Mouse (Mus musculus) hindbrain, embryonic 11.5 days (tissue): ENCODE measurements around the gene Impdh1. TPM values are rescaled to one million over a fixed set of nuclear protein-coding genes. Genes with fewer than 3 reads are reported as not detected.
"Not testable (repeated sequence)": the region's sequence is repeated elsewhere in the genome, so short reads cannot be mapped to it uniquely, and the experiment has no call there.

Experiments used
- ATAC-seq: fragments of 200-750 bp; cut with Nextera tagmentation; 2 replicates; pipeline ENCODE4 v1.8.0; 2017; ENCODE audit warnings: mild to moderate bottlenecking, moderate TSS enrichment, moderate library complexity; ENCODE audit not compliant: low FRiP score
- DNase-seq: peaks from one replicate; pipeline ENCODE4 v3.0.0-alpha.2; 2015; ENCODE audit warnings: low spot score
- H3K27ac ChIP-seq: fragments of 300-500 bp; sonication (generic); 2 replicates; pipeline ENCODE4 v1.5.1; 2014; ENCODE audit warnings: mild to moderate bottlenecking, low read depth, low read length
- H3K27me3 ChIP-seq: fragments of 300-500 bp; sonication (generic); 2 replicates; pipeline ENCODE4 v1.6.1; 2014; ENCODE audit warnings: mild to moderate bottlenecking, low read length, moderate library complexity, mixed read lengths; ENCODE audit not compliant: control insufficient read depth, insufficient read depth
- H3K36me3 ChIP-seq: fragments of 300-500 bp; sonication (generic); 2 replicates; pipeline ENCODE4 v1.6.1; 2014; ENCODE audit warnings: mild to moderate bottlenecking, low read length, moderate library complexity, mixed read lengths; ENCODE audit not compliant: control insufficient read depth, insufficient read depth
- H3K4me1 ChIP-seq: fragments of 300-500 bp; sonication (generic); replicated peaks from 2 replicates; pipeline ENCODE4 v1.6.1; 2014; ENCODE audit warnings: low read length, mixed read lengths; ENCODE audit not compliant: control insufficient read depth, insufficient read depth
- H3K4me2 ChIP-seq: fragments of 300-500 bp; sonication (generic); replicated peaks from 2 replicates; pipeline ENCODE4 v1.6.1; 2014; ENCODE audit warnings: mild to moderate bottlenecking, low read depth, low read length
- H3K4me3 ChIP-seq: fragments of 300-500 bp; sonication (generic); 2 replicates; pipeline ENCODE4 v1.5.1; 2014; ENCODE audit warnings: low read depth, low read length
- H3K9ac ChIP-seq: fragments of 300-500 bp; sonication (generic); 2 replicates; pipeline ENCODE4 v1.6.1; 2014; ENCODE audit warnings: low read depth, low read length
- H3K9me3 ChIP-seq: fragments of 300-500 bp; sonication (generic); 2 replicates; pipeline ENCODE4 v1.6.1; 2016; ENCODE audit warnings: low read length; ENCODE audit not compliant: control insufficient read depth
- WGBS: fragments of 180-500 bp; shearing (Covaris S2); extraction: QIAGEN DNeasy Blood & Tissue Kit; methylation state at CpG from one replicate; pipeline ENCODE4 v1.1.7; 2014; 5-methylcytosine and 5-hydroxymethylcytosine counted together
- polyA plus RNA-seq: library from polyadenylated mRNA; unstranded; fragments of >200 nt; fragmentation: Nextera tagmentation; extraction: Ambion mirVana; gene quantifications from 2 replicates; pipeline ENCODE4 v1.2.1, GENCODE M21; 2014

The Impdh1 gene
- polyA plus RNA-seq, 1 experiment from 2014 or later = 34.5 TPM

DNA sequence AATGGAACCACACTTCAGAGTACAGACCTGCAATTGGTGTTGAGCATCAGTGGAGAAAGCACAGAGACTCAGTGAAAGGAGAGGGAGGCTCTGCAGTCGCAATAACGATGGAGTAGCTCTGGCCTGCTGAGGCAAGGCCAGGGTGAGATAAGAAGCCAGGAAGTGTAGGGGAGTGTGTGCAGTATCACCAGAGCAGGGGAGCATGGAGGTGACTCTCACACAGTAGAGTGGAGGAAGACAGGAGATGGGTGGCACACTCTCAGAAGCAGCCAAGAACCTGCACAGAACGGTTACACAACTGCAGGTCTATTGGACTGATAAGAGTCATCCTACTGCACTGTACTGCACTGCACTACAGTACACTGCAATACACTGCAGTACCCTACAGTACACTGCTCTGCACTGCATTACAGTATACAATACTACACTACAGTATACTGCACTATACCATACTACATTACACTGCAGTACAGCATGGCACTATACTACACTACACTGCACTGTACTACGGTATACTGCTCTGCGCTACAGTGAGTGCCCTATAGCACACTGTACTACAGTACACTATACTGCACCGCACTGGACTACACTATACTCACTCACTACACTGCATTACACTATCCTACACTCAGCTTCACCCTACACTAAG, 13.2 kb upstream of the Impdh1 start:
- Histone ChIP-seq H3K27ac (no peak overlapping the region), H3K4me1 (no peaks in the 10 kb centered on the region), H3K4me2 (no peak overlapping the region), H3K4me3 (no peak overlapping the region), H3K36me3 (no peaks in the 10 kb centered on the region), H3K9me3 (no peaks in the 10 kb centered on the region), H3K9ac (no peak overlapping the region), H3K27me3 (no peaks in the 10 kb centered on the region)
- no peak for DNase-seq
- 87% methylated on average over 6 of the region's 6 CpGs for WGBS
- no peak for ATAC-seq

- not testable (repeated sequence) for H3K27ac ChIP-seq, H3K9me3 ChIP-seq, H3K4me2 ChIP-seq, H3K9ac ChIP-seq, H3K4me3 ChIP-seq, DNase-seq, ATAC-seq, H3K36me3 ChIP-seq
- peaks cover 18% of the 10 kb centered on the region for H3K27me3 ChIP-seq
- peaks cover 12% of the 10 kb centered on the region for H3K4me1 ChIP-seq
- WGBS = 76% methylated on average over 1 of the region's 3 CpGs
Observed at GRCm38 (mm10) chr6:29217717-29218116, 1.6 kb upstream of the Impdh1 start.

DNA sequence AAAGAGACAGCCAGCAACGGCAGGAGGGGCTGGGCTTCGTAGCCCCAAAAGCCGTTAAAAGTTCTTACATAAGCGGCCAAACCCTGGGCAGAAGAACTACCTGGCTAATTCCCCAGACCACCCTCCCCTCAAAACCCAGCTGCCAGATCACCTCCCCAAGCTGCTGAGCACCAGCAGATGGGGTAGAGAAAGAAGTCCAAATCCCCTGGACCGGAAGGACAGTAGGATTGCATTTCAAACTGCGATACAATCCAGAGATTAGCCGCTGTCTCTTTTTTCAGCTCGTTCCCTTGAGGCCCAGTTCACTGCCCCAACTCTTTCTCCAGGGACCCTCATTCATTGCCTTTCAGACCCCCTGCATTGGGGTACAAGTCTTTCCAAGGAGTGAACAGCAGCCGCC, 983 bp downstream of the Impdh1 start:
- no peak overlapping the region for H3K27ac ChIP-seq
- no peak overlapping the region; the same call in 1 of the 2 replicates for H3K9ac ChIP-seq
- no peaks in the 10 kb centered on the region for H3K36me3 ChIP-seq
- H3K27me3 ChIP-seq = peaks cover 18% of the 10 kb centered on the region
- peaks cover 17% of the 10 kb centered on the region for H3K4me1 ChIP-seq
- no peaks in the 10 kb centered on the region for H3K9me3 ChIP-seq
- DNase-seq = peak; percentile 38
- H3K4me3 ChIP-seq = peak overlapping the region; percentile 67
- 7% methylated on average over 9 of the region's 9 CpGs for WGBS
- ATAC-seq = no peak
- H3K4me2 ChIP-seq = peak overlapping the region; percentile 98

DNA sequence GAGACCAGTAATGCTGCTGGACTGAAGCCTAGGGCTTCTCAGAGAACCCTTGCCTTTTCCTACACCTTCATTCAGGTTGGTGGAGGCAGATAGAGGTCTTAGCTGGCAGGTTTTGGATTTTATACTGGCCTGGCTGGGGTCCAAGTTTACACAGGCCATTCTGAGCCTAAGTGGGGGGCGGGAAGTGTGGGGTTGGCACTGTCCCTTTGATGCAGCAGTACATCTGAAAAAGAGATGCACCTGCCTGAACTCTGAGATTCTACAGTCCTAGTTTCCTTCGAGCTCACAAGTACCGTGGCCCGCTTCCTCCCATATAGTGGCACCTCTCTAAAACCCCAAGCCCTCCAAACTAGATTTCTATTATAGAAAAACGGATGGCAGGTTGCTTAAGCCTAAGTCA, 1.4 kb downstream of the Impdh1 start:
- no peak for ATAC-seq
- H3K27me3 ChIP-seq = peaks cover 18% of the 10 kb centered on the region
- peak overlapping the region; percentile 98; the same call in 1 of the 2 replicates for H3K4me2 ChIP-seq
- no peaks in the 10 kb centered on the region for H3K9me3 ChIP-seq
- 30% methylated on average over 5 of the region's 5 CpGs for WGBS
- no peak for DNase-seq
- peaks cover 17% of the 10 kb centered on the region for H3K4me1 ChIP-seq
- H3K4me3 ChIP-seq = no peak overlapping the region
- H3K27ac ChIP-seq = no peak overlapping the region
- no peaks in the 10 kb centered on the region for H3K36me3 ChIP-seq
- H3K9ac ChIP-seq = no peak overlapping the region

DNA sequence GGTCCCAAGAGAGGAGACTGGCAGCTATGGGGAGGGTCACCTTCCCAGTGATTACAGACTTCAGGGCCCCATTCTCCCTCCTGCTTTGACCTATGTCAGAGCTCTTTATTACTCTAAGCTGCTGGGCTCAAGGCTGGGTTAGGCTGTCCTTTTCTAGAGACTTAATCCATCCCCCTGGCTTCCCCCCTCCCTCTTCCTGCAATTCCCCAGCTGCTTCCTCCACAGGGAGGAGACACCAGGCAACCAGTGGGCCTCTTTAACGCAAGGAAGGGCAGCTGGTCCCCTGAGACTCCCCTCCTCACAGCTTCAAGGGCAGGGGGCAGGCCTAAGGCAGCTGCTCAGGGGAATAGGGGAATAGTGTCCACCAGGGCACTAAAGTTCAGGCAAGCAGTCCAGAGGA, 1.9 kb downstream of the Impdh1 start:
- peak; percentile 50 for DNase-seq
- Histone ChIP-seq H3K36me3 (no peaks in the 10 kb centered on the region), H3K4me1 (peaks cover 17% of the 10 kb centered on the region), H3K4me2 (no peak overlapping the region), H3K9ac (no peak overlapping the region), H3K9me3 (no peaks in the 10 kb centered on the region), H3K27me3 (peaks cover 18% of the 10 kb centered on the region), H3K4me3 (no peak overlapping the region), H3K27ac (no peak overlapping the region)
- ATAC-seq = no peak
- WGBS = 0% methylated on average over 1 of the region's 1 CpGs

DNA sequence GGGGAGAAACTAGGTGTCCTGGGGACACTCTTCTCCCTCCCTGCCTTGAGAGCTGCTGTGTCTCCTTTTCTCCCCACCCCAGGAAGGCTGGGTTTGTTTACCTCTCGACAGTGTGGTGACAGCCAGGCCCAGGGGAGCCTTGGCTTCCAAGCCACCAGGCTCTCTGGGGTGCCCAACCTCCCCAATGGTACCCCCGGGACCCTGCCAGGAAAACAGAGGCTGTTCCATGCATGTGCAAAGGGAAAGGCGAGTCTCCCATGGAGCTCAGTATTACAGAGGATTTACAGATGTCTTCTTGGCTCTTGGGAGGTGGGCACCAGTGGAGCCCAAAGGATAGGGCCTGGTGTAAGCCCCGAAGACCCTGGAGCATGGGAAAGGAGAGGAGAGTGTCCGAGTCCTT, 2.7 kb downstream of the Impdh1 start:
- Histone ChIP-seq H3K4me2 (no peak overlapping the region), H3K4me3 (no peak overlapping the region), H3K36me3 (no peaks in the 10 kb centered on the region), H3K27ac (no peak overlapping the region), H3K27me3 (peaks cover 18% of the 10 kb centered on the region), H3K4me1 (peaks cover 17% of the 10 kb centered on the region), H3K9ac (no peak overlapping the region), H3K9me3 (no peaks in the 10 kb centered on the region)
- WGBS = 43% methylated on average over 5 of the region's 5 CpGs
- ATAC-seq (no peak), DNase-seq (no peak)

GRCm38 (mm10) chr6:29211806-29212492, 4.2 kb downstream of the Impdh1 start:
- Histone ChIP-seq H3K4me2 (peak overlapping the region; percentile 87), H3K4me3 (peak overlapping the region; percentile 60), H3K9me3 (no peaks in the 10 kb centered on the region), H3K27me3 (peaks cover 18% of the 10 kb centered on the region), H3K9ac (peak overlapping the region; percentile 75), H3K27ac (peak overlapping the region; percentile 72), H3K36me3 (0 out of 2 replicates have a peak, but pooled peaks cover under 1% of the 10 kb centered on the region), H3K4me1 (peaks cover 17% of the 10 kb centered on the region)
- under 1% methylated on average over 52 of the region's 66 CpGs for WGBS
- ATAC-seq (peak; percentile 82), DNase-seq (peak; percentile 86)

GRCm38 (mm10) chr6:29211146-29211545, 5.0 kb downstream of the Impdh1 start:
- 33% methylated on average over 7 of the region's 7 CpGs for WGBS
- Histone ChIP-seq H3K4me2 (peak overlapping the region; percentile 87), H3K27me3 (peaks cover 18% of the 10 kb centered on the region), H3K27ac (no peak overlapping the region; the same call in 1 of the 2 replicates), H3K4me1 (peaks cover 17% of the 10 kb centered on the region), H3K9ac (peak overlapping the region; percentile 75), H3K9me3 (no peaks in the 10 kb centered on the region), H3K4me3 (peak overlapping the region; percentile 60), H3K36me3 (0 out of 2 replicates have a peak, but pooled peaks cover 2% of the 10 kb centered on the region)
- ATAC-seq (no peak), DNase-seq (no peak)
